Mouse (Mus musculus) layer of hippocampus, adult 8-10 months (tissue): ENCODE measurements around the gene Lrrc58. TPM values are rescaled to one million over a fixed set of nuclear protein-coding genes. Genes with fewer than 3 reads are reported as not detected.

Experiments
- DNase-seq, 2 experiments: peaks; one replicate each; pipeline ENCODE4 v3.0.0; 2022; ENCODE audit warnings: low spot score in 2 of 2
- total RNA-seq, 4 experiments: library from RNA; stranded (reverse); gene quantifications; 2 replicates each; pipeline ENCODE4 v1.2.4; 2022

The Lrrc58 gene
- total RNA-seq, 4 experiments from 2014 or later, result 91.9 to 98.2 (median 96.2) TPM

- DNase-seq, result no peak
Measured at GRCm38 (mm10) chr16:37920842-37921409, 52.7 kb downstream of the Lrrc58 start.

- no peak for DNase-seq
Measured at GRCm38 (mm10) chr16:37926087-37926486, 57.9 kb downstream of the Lrrc58 start.

DNA sequence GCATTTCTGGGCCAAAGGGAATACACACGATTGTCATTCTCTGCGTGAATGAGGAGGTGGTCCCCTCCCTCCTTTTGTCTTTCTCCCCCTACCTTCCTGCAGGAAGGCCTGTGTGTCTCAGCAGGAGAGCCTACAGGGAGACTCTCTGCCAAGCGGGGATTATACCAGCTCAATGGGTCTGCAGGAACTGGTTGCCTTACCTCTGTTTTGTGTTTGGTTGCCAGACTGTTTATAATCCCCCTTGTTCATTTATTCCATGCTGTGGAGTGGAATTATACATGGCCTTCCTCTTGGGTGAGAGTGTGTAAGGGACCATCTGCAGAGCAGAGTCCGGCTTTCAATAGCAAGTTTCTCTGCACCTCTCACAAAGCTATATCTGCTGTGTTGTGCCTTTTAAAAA, 58.9 kb downstream of the Lrrc58 start:
- no peak for DNase-seq

- DNase-seq, result no peak
Measured at GRCm38 (mm10) chr16:37929006-37929405, 60.8 kb downstream of the Lrrc58 start.

GRCm38 (mm10) chr16:37929626-37930025, 61.4 kb downstream of the Lrrc58 start:
- no peak for DNase-seq

DNA sequence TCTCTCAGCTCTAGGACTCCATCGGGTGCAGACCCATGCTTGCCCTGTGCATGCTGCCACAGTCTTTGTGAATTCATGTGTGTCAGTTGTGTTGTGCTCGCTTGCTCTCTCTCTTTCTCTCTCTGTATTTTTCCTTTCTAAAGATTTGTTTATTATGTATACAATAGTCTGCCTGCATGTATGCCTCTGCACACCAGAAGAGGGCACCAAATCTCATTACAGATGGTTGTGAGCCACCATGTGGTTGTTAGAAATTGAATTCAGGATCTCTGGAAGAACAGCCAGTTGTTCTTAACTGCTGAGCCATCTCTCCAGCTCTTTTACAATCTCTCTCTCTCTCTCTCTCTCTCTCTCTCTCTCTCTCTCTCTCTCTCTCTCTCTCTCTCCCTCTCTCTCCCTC, 66.7 kb downstream of the Lrrc58 start:
- no peak for DNase-seq

GRCm38 (mm10) chr16:37937276-37937675, 69.1 kb downstream of the Lrrc58 start:
- DNase-seq, result no peak

Other genes starting within 250 kb of the Lrrc58 start
- gene Ndufb4, start 213.9 kb upstream of the Lrrc58 start, total RNA-seq, result 10 to 100 TPM; 66.8 to 77.5 (median 69.6) TPM
- 10 to 100 TPM; 33.3 to 45.7 (median 36.2) TPM for gene Fstl1, start 91.5 kb upstream of the Lrrc58 start, total RNA-seq
- not detected for gene Gm36028, start 7.2 kb upstream of the Lrrc58 start, total RNA-seq
- gene Gpr156, start 48.1 kb downstream of the Lrrc58 start, total RNA-seq, result 1 to 10 TPM in 1 of 4 experiments, under 1 TPM in 3; 0.50 to 1.4 (median 0.74) TPM
- gene Gsk3b, start 220.6 kb downstream of the Lrrc58 start, total RNA-seq, result 100 to 1,000 TPM; 142 to 170 (median 159) TPM